ENCODE assay signal across 19 mouse cellular contexts in genomic region chr11:4730913-4731312, GRCm38 (mm10). TPM values are rescaled to one million over a fixed set of nuclear protein-coding genes. Genes with fewer than 3 reads are reported as not detected.
DNase-seq lines count a peak whose midpoint lies in the region.
"Had no signal": no experiment of that assay in that cellular context is flagged by ENCODE, and none has a peak within 500 bp of the region (broad histone marks: within the 10 kb centered on the region; RNA-seq: fewer than 3 reads in every experiment).

No protein-coding gene starts in this region.

- peaks cover 38% of the 10 kb centered on the region for H3K4me1 ChIP-seq in embryonic facial prominence, embryonic 10.5 days

- H3K36me3 ChIP-seq in embryonic facial prominence, embryonic 10.5 days (replicated peaks): peaks cover 23% of the 10 kb centered on the region

- DNase-seq in adrenal gland, adult 2 months: peak; percentile 75
- no peak for DNase-seq in adrenal gland, adult 18-20 months (ENCODE audit: low spot score in 2 of 2)
- peak; percentile 45 for DNase-seq in gastrocnemius, postnatal 14 days
- DNase-seq in gastrocnemius, postnatal 36 days: no peak
- peak; percentile 6 for DNase-seq in embryonic facial prominence, embryonic 10.5 days (ENCODE audit: low spot score)
- DNase-seq in layer of hippocampus, postnatal 10 days (ENCODE audit: low spot score in 2 of 2): no peak
- no peak for DNase-seq in layer of hippocampus, postnatal 14 days (ENCODE audit: low spot score in 2 of 2)
- DNase-seq: cerebellum, adult 11-12 months; cerebellum, adult 9-10 months; cerebellum, postnatal 25 days; forebrain, postnatal 0 days; kidney, adult 2 months had no signal

- H3K4me3 ChIP-seq in embryonic facial prominence, embryonic 10.5 days: no peak overlapping the region
- H3K4me3 ChIP-seq: embryonic facial prominence, embryonic 13.5 days; forebrain, embryonic 13.5 days; heart, embryonic 12.5 days; hindbrain, embryonic 10.5 days had no signal

- H3K27me3 ChIP-seq in embryonic facial prominence, embryonic 10.5 days (replicated peaks; ENCODE audit: low read depth, poor library complexity, severe bottlenecking): peaks cover 16% of the 10 kb centered on the region
- H3K27me3 ChIP-seq: embryonic facial prominence, embryonic 13.5 days; forebrain, embryonic 13.5 days had no signal

- no peak overlapping the region for H3K27ac ChIP-seq in embryonic facial prominence, embryonic 10.5 days (replicated peaks)
- H3K27ac ChIP-seq: embryonic facial prominence, embryonic 13.5 days; forebrain, embryonic 13.5 days; hindbrain, embryonic 10.5 days; hindbrain, embryonic 14.5 days had no signal

- H3K9me3 ChIP-seq in embryonic facial prominence, embryonic 10.5 days: no peaks in the 10 kb centered on the region
- H3K9me3 ChIP-seq: embryonic facial prominence, embryonic 13.5 days; forebrain, embryonic 13.5 days; heart, embryonic 12.5 days; hindbrain, embryonic 10.5 days had no signal

- WGBS in embryonic facial prominence, embryonic 10.5 days: 87% methylated on average over 5 of the region's 5 CpGs

- intact Hi-C loops in gastrocnemius, postnatal 14 days (cut with DNase I; ENCODE audit: low total_unique reads): no loop called here
- intact Hi-C loops in gastrocnemius, postnatal 36 days (cut with DNase I): no loop called here

RNA-seq across cellular contexts. Expression of gene Cabp7, which starts 15.7 kb away (rescaled TPM):
- total RNA-seq in adrenal gland, adult 2 months (2021): under 1 TPM in 1 of 2 experiments, not detected in 1; 0.24 TPM
- polyA plus RNA-seq in adrenal gland, adult 2 months (2012; rRNA removed): 0.08 and 0.28 TPM in 2 replicates
- under 1 TPM in 1 of 2 experiments, not detected in 1; 0.45 TPM for total RNA-seq in adrenal gland, adult 18-20 months (2021)
- under 1 TPM; 0.66 to 0.69 TPM for total RNA-seq in gastrocnemius, postnatal 14 days (2021)
- total RNA-seq in gastrocnemius, postnatal 36 days (2021): under 1 TPM; 0.33 to 0.74 TPM
- polyA plus RNA-seq in embryonic facial prominence, embryonic 10.5 days (2016; fragmentation: Nextera tagmentation; extraction: Ambion mirVana): 0.19 and 0.57 TPM in 2 replicates
- 10 to 100 TPM; 59.4 to 62.2 TPM for total RNA-seq in layer of hippocampus, postnatal 10 days (2021)
- total RNA-seq in layer of hippocampus, postnatal 14 days (2021): 100 to 1,000 TPM; 138 to 156 TPM
- total RNA-seq: heart, adult 8-10 months; heart, postnatal 25 days had no signal
- polyA plus RNA-seq: kidney, adult 2 months had no signal

RNA-seq across cellular contexts. Expression of gene Zmat5, which starts 26.4 kb away (rescaled TPM):
- 10 to 100 TPM; 45.6 to 60.6 TPM for total RNA-seq in adrenal gland, adult 2 months (2021)
- 52.9 and 67.8 TPM in 2 replicates for polyA plus RNA-seq in adrenal gland, adult 2 months (2012; rRNA removed)
- 10 to 100 TPM; 44.7 to 46.3 TPM for total RNA-seq in adrenal gland, adult 18-20 months (2021)
- total RNA-seq in gastrocnemius, postnatal 14 days (2021): 10 to 100 TPM; 14.8 to 15.1 TPM
- total RNA-seq in gastrocnemius, postnatal 36 days (2021): 10 to 100 TPM; 20.7 to 22.9 TPM
- polyA plus RNA-seq in embryonic facial prominence, embryonic 10.5 days (2016; fragmentation: Nextera tagmentation; extraction: Ambion mirVana): 75.4 and 82.4 TPM in 2 replicates
- 10 to 100 TPM; 31.6 to 38.2 TPM for total RNA-seq in layer of hippocampus, postnatal 10 days (2021)
- 10 to 100 TPM; 30.2 to 36.7 TPM for total RNA-seq in layer of hippocampus, postnatal 14 days (2021)

RNA-seq across cellular contexts. Expression of gene Uqcr10, which starts 26.8 kb away (rescaled TPM):
- 1,000 to 10,000 TPM in 1 of 2 experiments, 100 to 1,000 TPM in 1; 942 to 1,033 TPM for total RNA-seq in adrenal gland, adult 2 months (2021)
- 916 and 1,226 TPM in 2 replicates for polyA plus RNA-seq in adrenal gland, adult 2 months (2012; rRNA removed)
- 1,000 to 10,000 TPM in 1 of 2 experiments, 100 to 1,000 TPM in 1; 866 to 1,117 TPM for total RNA-seq in adrenal gland, adult 18-20 months (2021)
- 100 to 1,000 TPM; 851 to 959 TPM for total RNA-seq in gastrocnemius, postnatal 14 days (2021)
- 1,000 to 10,000 TPM in 1 of 2 experiments, 100 to 1,000 TPM in 1; 914 to 1,010 TPM for total RNA-seq in gastrocnemius, postnatal 36 days (2021)
- 661 and 685 TPM in 2 replicates for polyA plus RNA-seq in embryonic facial prominence, embryonic 10.5 days (2016; fragmentation: Nextera tagmentation; extraction: Ambion mirVana)
- total RNA-seq in layer of hippocampus, postnatal 10 days (2021): 100 to 1,000 TPM; 436 to 483 TPM
- total RNA-seq in layer of hippocampus, postnatal 14 days (2021): 100 to 1,000 TPM; 480 to 497 TPM

Comparison
In these comparisons a context has a peak if more than half of its experiments do, and no peak if none do; other contexts are left out.
1. DNase-seq: peak in adrenal gland, adult 2 months (single experiment), gastrocnemius, postnatal 14 days (single experiment) and embryonic facial prominence, embryonic 10.5 days (single experiment); none in adrenal gland, adult 18-20 months (0 of 2), gastrocnemius, postnatal 36 days (0 of 2), layer of hippocampus, postnatal 10 days (0 of 2) and layer of hippocampus, postnatal 14 days (0 of 2).
2. RNA of gene Cabp7, which starts 15.7 kb away (total RNA-seq): 138 to 156 TPM in layer of hippocampus, postnatal 14 days and 59.4 to 62.2 TPM in layer of hippocampus, postnatal 10 days; 0.33 to 0.74 TPM in gastrocnemius, postnatal 36 days, 0.66 to 0.69 TPM in gastrocnemius, postnatal 14 days, 0.45 TPM in adrenal gland, adult 18-20 months and 0.24 TPM in adrenal gland, adult 2 months; every median in the first group is over 10 times any median in the second.